Mouse (Mus musculus) ES-Bruce4 (cell line): ENCODE measurements around the gene Rxfp4.

Experiments
- CTCF ChIP-seq: IDR thresholded peaks from one replicate; pipeline ENCODE4 v1.8.1; 2011; ENCODE audit warnings: low read depth, low read length
- EP300 ChIP-seq: IDR thresholded peaks from 2 replicates; pipeline ENCODE4 v1.6.1; 2011; ENCODE audit warnings: low read depth, low read length; ENCODE audit not compliant: insufficient read depth
- POLR2A ChIP-seq: IDR thresholded peaks from one replicate; pipeline ENCODE4 v1.8.1; 2011; ENCODE audit warnings: low read length; ENCODE audit not compliant: insufficient read depth

DNA sequence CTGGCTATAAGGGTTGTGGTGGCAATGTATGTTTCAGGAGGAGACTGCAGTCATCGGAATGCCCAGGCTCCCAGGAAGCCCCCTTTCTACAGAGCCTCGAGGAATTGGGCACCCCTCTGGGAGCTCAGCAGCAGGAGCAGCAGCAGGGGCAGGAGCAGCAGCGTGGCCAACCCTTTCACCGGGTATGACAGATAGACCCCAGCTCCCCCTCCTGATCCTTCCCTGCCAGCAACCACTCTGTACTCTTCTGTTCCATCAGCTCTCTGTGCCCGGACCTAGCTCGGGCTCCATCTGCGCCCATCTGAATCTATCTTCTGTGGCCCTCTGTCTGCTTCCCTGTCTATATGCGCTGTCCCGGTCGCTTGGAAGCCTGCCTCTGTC, 45.2 kb downstream of the Rxfp4 start:
- TF ChIP-seq EP300 (no peak), POLR2A (no peak), CTCF (no peak)
